Mouse (Mus musculus) ES-Bruce4 (cell line): Measurements from ENCODE around the gene Siae.

Experiments
- CTCF ChIP-seq: IDR thresholded peaks from one replicate; pipeline ENCODE4 v1.8.1; 2011; ENCODE audit warnings: low read depth, low read length
- EP300 ChIP-seq: IDR thresholded peaks from 2 replicates; pipeline ENCODE4 v1.6.1; 2011; ENCODE audit warnings: low read depth, low read length; ENCODE audit not compliant: insufficient read depth
- POLR2A ChIP-seq: IDR thresholded peaks from one replicate; pipeline ENCODE4 v1.8.1; 2011; ENCODE audit warnings: low read length; ENCODE audit not compliant: insufficient read depth

DNA sequence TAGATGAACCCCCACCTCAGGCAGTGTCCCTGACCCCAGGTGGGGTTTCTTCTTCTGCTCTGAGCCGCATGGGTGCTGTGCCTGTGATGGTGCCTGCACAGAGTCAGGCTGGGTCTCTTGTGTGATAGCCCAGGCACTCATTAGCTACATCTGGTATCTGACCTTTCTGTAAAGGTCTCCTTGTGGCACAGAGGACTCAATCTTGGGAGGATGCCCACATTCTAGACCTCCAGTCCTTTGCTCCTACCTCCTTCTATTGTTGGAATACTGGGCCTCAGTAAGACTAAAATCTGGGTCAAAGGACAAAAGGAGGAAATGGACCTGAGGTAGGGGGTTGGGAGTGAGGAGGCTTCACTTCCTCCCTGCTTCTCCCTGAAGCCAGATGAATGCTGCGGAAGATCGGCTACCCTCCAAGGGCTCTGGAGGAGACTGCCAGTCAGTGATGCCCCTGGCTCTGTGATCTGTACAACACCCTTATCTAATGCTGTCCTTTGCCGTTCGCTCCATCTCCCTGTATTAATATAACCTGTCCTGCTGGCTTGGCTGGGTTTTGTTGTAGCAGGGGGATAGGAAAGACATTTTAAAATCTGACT, 17.7 kb upstream of the Siae start:
- TF ChIP-seq CTCF (no peak), POLR2A (no peak), EP300 (no peak)
